Mouse (Mus musculus) cerebellum, postnatal 14 days (tissue): ENCODE measurements around the gene Cnot6l.

Experiments
- DNase-seq, 2 experiments: peaks; one replicate each; pipeline ENCODE4 v3.0.0; 2021; ENCODE audit warnings: mixed read lengths in 2 of 2

Gene Cnot6l

GRCm38 (mm10) chr5:96164021-96164411 lies at the start of gene Cnot6l:
Cnot6l (minus strand) TSS chr5:96164171.
- DNase-seq, result peak; percentile 9 to 15

GRCm38 (mm10) chr5:96209916-96210583 lies 46.1 kb upstream of the Cnot6l start:
- DNase-seq, result peak; percentile 95 to 96

- peak in 1 of 2 experiments; percentile 26 for DNase-seq
Measured at GRCm38 (mm10) chr5:96209459-96209858, 45.5 kb upstream of the Cnot6l start, which contains the start of gene Mrpl1. Mrpl1 (plus strand) TSS chr5:96209493.

DNA sequence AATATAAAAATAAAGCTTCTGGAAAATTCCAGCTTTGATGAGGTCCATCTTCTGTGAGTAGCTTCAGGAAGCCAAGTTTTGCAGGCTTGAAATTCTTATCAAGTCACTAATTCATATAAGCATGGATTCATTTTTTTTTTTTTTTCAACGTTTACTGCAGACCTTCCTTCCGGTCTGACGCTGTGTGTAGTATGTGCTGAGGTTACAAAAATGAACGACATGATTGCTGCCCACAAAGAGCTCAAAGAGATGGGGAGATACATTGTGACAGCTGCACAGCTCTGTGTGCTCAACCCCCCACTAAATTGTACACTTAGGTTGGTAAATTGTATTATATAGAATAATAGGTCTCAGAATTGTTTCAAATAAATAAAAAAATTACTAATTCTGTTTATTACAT lies 44.6 kb upstream of the Cnot6l start:
- no peak for DNase-seq

DNA sequence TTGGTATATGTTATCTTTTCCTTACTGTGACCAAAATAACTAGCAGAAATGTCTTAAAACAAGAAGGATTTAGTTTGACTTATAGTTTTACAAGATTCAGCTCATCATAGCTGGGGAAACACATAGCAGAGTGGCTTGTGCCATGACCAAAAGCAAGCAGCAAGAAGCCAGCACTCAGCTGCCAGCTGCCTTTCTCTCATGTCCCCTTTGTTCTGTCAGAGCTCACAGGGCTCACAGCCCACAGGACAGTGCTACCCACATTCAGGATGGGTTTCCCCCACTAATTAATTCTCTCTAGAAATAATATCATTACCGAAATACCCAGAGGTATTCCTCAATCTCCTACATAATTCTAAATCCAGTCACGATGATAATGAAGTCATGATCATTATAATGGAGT lies 43.6 kb upstream of the Cnot6l start:
- no peak for DNase-seq

DNA sequence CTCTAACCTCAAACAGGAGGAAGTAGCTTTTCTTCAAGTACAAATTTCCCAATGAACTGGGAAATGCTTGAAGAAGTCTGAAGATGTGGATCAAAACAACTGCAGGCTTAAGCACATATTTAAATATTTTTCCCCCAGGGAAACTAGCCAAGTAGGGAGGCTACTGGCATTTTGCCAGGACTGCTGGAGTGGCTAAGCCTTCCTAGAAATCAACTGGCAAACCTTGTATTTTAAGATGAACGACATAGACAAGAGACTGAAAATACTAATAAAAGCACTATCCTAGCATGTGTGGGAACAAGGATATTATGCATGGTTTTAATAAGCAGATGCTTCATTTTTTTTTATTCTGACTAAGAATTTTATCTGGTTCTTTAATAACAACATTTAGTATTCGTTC lies 42.9 kb upstream of the Cnot6l start:
- peak; percentile 11 to 27 for DNase-seq

GRCm38 (mm10) chr5:96201462-96202154 lies 37.6 kb upstream of the Cnot6l start:
- DNase-seq, result no peak

- DNase-seq, result no peak
Measured at GRCm38 (mm10) chr5:96200269-96200668, 36.3 kb upstream of the Cnot6l start.

GRCm38 (mm10) chr5:96198271-96198670 lies 34.3 kb upstream of the Cnot6l start:
- DNase-seq, result no peak

- DNase-seq, result no peak
Measured at GRCm38 (mm10) chr5:96196547-96197052, 32.6 kb upstream of the Cnot6l start.

DNA sequence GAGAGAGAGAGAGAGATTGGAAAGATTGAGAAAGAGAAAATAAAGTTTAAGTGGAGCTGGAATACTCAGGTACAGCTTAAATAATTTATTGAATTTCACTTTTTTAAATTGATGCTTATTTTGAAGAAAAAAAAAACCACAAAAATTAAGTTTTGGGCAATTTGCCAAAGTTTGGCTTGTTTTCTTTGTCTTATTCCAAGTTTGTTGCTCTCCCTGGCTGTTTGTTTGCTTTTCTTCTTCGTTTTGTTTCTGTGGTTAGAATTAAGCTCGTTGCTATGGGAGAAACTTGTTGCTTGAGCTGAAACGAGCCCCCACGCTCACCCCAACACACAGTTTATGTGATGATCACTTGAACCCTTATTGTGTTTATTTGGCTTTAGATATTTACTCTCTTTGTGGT lies 27.3 kb upstream of the Cnot6l start:
- DNase-seq, result no peak

DNA sequence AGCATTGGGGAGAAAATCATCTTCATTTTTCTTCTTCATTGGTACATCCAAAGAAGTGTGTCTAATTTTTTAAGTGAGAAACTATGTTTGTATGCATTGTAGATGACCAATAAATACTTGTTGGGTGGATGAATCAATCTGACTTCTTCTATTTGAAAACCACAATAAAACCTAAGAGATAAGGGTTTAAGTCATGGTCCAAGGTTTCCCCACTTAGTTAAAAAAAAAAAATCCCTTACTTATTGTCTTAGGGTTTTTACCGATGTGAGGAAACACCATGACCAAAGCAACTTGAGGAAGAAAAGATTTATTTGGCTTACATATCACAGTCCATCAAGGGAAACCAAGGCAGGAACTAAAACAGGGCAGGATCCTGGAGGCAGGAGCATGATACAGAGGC lies 25.8 kb upstream of the Cnot6l start:
- no peak for DNase-seq

- no peak for DNase-seq
Measured at GRCm38 (mm10) chr5:96183987-96184386, 20.0 kb upstream of the Cnot6l start.

- DNase-seq, result no peak
Measured at GRCm38 (mm10) chr5:96183211-96183610, 19.2 kb upstream of the Cnot6l start.

GRCm38 (mm10) chr5:96176879-96177358 lies 12.9 kb upstream of the Cnot6l start:
- DNase-seq, result no peak

DNA sequence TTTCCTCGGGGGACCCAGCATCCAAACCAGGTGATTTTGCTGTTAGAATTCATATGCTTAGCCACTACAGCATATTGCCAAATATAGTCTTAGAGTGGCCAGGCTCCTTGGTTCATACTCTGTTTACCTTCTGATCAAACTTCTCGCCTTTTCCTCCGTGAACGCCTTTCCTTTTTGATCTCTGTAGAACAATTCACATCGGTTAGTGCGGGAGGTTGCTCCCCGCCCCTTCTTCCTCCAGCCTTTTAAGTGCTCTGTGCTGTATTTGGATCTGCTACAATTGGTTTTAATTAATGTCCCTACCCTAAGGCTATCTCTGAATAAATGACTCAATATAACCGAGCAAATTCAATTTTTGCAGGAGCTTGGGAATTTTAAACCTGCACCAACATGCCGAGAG lies 12.2 kb upstream of the Cnot6l start:
- DNase-seq, result no peak

DNA sequence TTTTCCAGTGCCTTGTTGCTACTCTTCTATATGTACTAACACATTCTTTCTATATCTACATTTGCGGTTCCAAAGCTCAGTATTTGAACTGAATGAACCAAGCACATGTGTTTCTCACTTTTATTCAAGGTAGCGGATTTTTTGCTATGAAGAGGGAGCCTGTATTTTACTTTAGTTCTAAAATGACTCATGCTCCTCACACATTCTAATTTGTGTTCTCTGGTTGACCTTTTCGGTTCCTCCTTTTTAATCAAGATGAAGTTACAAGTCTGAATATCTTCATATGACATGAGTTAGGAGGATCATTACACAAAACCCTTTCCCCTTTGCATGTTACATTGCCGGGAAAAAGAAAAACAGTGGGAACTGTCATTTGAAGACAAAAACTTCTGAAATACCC lies 7.8 kb upstream of the Cnot6l start:
- DNase-seq, result no peak

DNA sequence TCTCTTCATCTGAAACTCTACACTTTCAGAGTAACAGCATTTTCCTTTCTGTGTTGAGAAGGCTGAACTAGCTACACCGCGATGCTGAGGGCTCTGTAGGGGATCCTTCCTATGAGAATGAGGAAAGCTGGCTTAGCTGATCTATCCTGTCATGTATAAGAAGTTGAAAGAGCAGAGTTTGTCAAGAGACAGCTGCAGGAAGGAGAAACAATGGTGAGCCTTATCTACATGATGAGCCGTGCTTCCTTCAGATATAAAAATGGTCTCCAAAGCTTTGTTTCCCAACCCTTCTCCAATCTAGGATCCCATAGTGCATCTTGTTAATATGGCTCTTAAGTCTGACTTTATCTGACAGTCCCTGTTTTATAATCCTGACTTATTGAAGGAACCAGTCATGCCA lies 6.5 kb upstream of the Cnot6l start:
- DNase-seq, result no peak

- DNase-seq, result no peak
Measured at GRCm38 (mm10) chr5:96166761-96167160, 2.8 kb upstream of the Cnot6l start.

DNA sequence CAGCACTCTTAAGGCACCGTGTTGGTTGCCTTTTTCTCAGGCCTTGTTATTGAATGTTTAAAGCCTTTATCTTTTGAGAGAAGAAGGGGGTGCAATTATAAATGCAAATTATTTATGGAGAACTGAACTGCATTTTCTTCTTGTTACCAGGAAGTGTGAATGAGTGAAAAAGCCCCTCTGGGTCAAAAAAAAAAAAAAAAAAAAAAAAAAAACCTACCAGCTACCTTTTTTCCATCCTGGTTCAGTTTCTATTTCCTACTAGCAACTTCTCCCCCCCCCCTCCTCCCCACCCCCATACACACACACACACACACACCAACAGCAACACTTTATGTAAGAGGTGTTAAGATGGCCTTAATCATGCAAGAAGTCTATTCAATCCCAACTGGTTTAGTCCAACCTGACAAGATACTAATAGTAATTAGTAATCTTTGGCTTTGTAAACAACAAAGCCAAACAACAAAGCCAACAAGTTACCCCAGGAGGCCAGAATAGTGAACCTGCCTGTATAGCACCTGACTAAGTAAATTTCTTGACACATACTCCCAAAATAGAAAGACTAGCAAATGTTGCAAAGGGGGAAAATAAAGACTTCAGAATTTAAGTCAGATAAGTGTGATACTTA lies 463 bp downstream of the Cnot6l start:
- DNase-seq, result no peak

DNA sequence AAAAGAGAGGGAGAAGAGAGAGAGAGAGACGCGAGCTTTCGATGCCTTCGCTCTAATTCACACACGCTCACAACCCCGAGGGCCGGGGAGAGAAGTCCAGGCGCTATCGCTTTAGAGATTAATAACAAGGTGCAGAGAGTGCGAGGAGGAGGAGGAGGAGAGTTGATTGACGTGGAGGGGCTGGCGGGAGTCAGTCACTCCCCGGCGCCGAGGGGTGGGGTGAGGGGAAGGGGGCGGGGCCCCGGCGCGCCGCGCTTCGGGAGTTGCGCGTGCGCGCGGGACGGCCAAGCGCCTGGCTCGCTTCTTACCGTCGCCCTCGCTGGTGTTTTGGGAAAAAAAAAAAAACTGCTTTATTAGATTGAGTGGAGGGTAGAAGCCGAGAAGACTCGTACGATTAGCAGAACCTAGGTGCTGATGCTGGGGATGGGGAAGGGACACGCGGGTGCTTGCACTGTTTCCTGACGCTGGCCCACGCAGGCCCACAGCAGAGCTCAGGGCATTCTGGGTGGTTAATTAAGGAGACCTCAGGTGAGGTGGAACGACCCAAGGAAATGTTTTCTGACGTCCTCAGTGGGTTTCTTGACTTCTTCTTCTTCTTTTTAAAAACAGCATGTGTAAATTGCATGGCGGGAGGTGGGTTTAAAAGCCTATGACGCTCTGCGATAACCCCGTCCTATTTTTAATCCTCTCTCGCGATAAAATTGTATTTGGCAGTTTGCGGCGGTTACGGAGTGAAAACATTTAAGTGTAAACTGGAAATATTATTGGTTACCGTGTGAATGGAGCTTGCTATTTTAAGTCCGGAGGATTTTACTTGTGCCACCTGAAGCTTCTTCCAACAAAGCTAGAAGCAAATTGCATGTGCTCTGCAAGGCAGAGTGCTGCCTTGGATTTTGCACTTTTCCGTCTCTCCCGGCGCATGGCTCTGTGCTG lies 1.3 kb downstream of the Cnot6l start:
- DNase-seq, result peak; percentile 92 to 93

- DNase-seq, result peak; percentile 69 to 72
Measured at GRCm38 (mm10) chr5:96161578-96162398, 2.2 kb downstream of the Cnot6l start.
